Mouse (Mus musculus) olfactory bulb, adult 2 months (tissue): Measurements from ENCODE around the gene Slu7. TPM values are rescaled to one million over a fixed set of nuclear protein-coding genes. Genes with fewer than 3 reads are reported as not detected.

Source experiments
- H3K27ac ChIP-seq: fragments of 200-500 bp; 2 replicates; pipeline ENCODE4 v1.5.1; 2012; ENCODE audit warnings: low read depth, low read length; ENCODE audit not compliant: insufficient read depth
- H3K4me1 ChIP-seq: fragments of 200-500 bp; 2 replicates; pipeline ENCODE4 v1.6.1; 2012; ENCODE audit warnings: low read length; ENCODE audit not compliant: control insufficient read depth, insufficient read depth
- H3K4me3 ChIP-seq: fragments of 200-500 bp; 2 replicates; pipeline ENCODE4 v1.5.1; 2012; ENCODE audit warnings: mild to moderate bottlenecking, low read depth, low read length, moderate library complexity; ENCODE audit not compliant: insufficient read depth
- CTCF ChIP-seq: fragments of 200-500 bp; IDR thresholded peaks from 2 replicates; pipeline ENCODE4 v1.5.1; 2012; ENCODE audit warnings: low read depth, mild to moderate bottlenecking, low read length, moderate library complexity; ENCODE audit not compliant: insufficient read depth
- POLR2A ChIP-seq: fragments of 200-500 bp; IDR thresholded peaks from 2 replicates; pipeline ENCODE4 v1.6.1; 2012; ENCODE audit warnings: mild to moderate bottlenecking, low read depth, low read length, moderate library complexity; ENCODE audit not compliant: insufficient read depth
- WGBS: fragments of 180-500 bp; shearing (Covaris S2); methylation state at CpG from one replicate; pipeline ENCODE4 v1.1.7; 2018; 5-methylcytosine and 5-hydroxymethylcytosine counted together
- polyA plus RNA-seq: library from polyadenylated mRNA; stranded (reverse); fragments of >200 nt; gene quantifications from 2 replicates; pipeline ENCODE4 v1.2.4, GENCODE M21; 2012; ENCODE audit warnings: low replicate concordance; ENCODE audit not compliant: missing spikeins, insufficient read depth, insufficient read length

Slu7 gene
- polyA plus RNA-seq, 1 experiment: not detected

- WGBS: 24% methylated on average over 14 of the region's 14 CpGs
- TF ChIP-seq CTCF (0 out of 2 replicates have a peak, but pooled peaks have one; percentile 23), POLR2A (no peak)
- Histone ChIP-seq H3K4me1 (no peaks in the 10 kb centered on the region), H3K4me3 (no peak overlapping the region), H3K27ac (no peak overlapping the region)
These were observed 20.6 kb upstream of the Slu7 start for GRCm38 (mm10) chr11:43412771-43413451.

GRCm38 (mm10) chr11:43417201-43417600 lies 16.3 kb upstream of the Slu7 start:
- WGBS: 58% methylated on average over 7 of the region's 7 CpGs
- TF ChIP-seq POLR2A (no peak), CTCF (no peak)
- Histone ChIP-seq H3K4me1 (no peaks in the 10 kb centered on the region), H3K4me3 (no peak overlapping the region), H3K27ac (no peak overlapping the region)

GRCm38 (mm10) chr11:43424386-43424785 lies 9.2 kb upstream of the Slu7 start:
- Histone ChIP-seq H3K4me1 (peaks cover 3% of the 10 kb centered on the region; the same call in 1 of the 2 replicates), H3K27ac (no peak overlapping the region), H3K4me3 (no peak overlapping the region)
- TF ChIP-seq CTCF (no peak), POLR2A (no peak)
- 77% methylated on average over 5 of the region's 5 CpGs for WGBS

- no peak overlapping the region for H3K27ac ChIP-seq
- peaks cover 3% of the 10 kb centered on the region; the same call in 1 of the 2 replicates for H3K4me1 ChIP-seq
- WGBS: 92% methylated on average over 9 of the region's 9 CpGs
- peak overlapping the region; percentile 7; the same call in 1 of the 2 replicates for H3K4me3 ChIP-seq
- TF ChIP-seq CTCF (no peak), POLR2A (no peak)
These were observed 8.3 kb upstream of the Slu7 start for GRCm38 (mm10) chr11:43425166-43425709.

GRCm38 (mm10) chr11:43425824-43426413 lies 7.6 kb upstream of the Slu7 start, which contains the start of gene Pttg1:
Gene Pttg1 (minus strand): TSS chr11:43426251.
- Histone ChIP-seq H3K4me1 (peaks cover 3% of the 10 kb centered on the region; the same call in 1 of the 2 replicates), H3K27ac (peak within 1 kb of the TSS; percentile 52), H3K4me3 (peak within 1 kb of the TSS; percentile 66)
- WGBS: 3% methylated on average over 27 of the region's 27 CpGs
- peak; percentile 51 for TF ChIP-seq POLR2A
- no peak for TF ChIP-seq CTCF

- peak overlapping the region; percentile 66; the same call in 1 of the 2 replicates for H3K4me3 ChIP-seq
- H3K4me1 ChIP-seq: peaks cover 3% of the 10 kb centered on the region; the same call in 1 of the 2 replicates
- TF ChIP-seq POLR2A: no peak
- TF ChIP-seq CTCF: no peak
- peak overlapping the region; percentile 52 for H3K27ac ChIP-seq
- WGBS: 16% methylated on average over 7 of the region's 7 CpGs
These were observed 7.1 kb upstream of the Slu7 start for GRCm38 (mm10) chr11:43426414-43426884.

GRCm38 (mm10) chr11:43434024-43434407 lies 472 bp downstream of the Slu7 start:
- TF ChIP-seq CTCF: no peak
- TF ChIP-seq POLR2A: no peak
- H3K4me3 ChIP-seq: peak overlapping the region; percentile 63
- no peaks in the 10 kb centered on the region for H3K4me1 ChIP-seq
- H3K27ac ChIP-seq: no peak overlapping the region
- 3% methylated on average over 9 of the region's 9 CpGs for WGBS

GRCm38 (mm10) chr11:43441121-43441520 lies 7.6 kb downstream of the Slu7 start:
- Histone ChIP-seq H3K4me1 (no peaks in the 10 kb centered on the region), H3K27ac (no peak overlapping the region), H3K4me3 (no peak overlapping the region)
- WGBS: 93% methylated on average over 10 of the region's 10 CpGs
- no peak for TF ChIP-seq CTCF
- TF ChIP-seq POLR2A: no peak

- WGBS: 96% methylated on average over 13 of the region's 13 CpGs
- TF ChIP-seq CTCF: no peak
- TF ChIP-seq POLR2A: no peak
- no peak overlapping the region for H3K27ac ChIP-seq
- no peak overlapping the region for H3K4me3 ChIP-seq
- no peaks in the 10 kb centered on the region for H3K4me1 ChIP-seq
These were observed 9.6 kb downstream of the Slu7 start for GRCm38 (mm10) chr11:43443183-43443582.

GRCm38 (mm10) chr11:43449916-43450315 lies 16.4 kb downstream of the Slu7 start:
- TF ChIP-seq POLR2A (no peak), CTCF (no peak)
- Histone ChIP-seq H3K27ac (no peak overlapping the region), H3K4me3 (no peak overlapping the region), H3K4me1 (no peaks in the 10 kb centered on the region)
- WGBS: 84% methylated on average over 2 of the region's 2 CpGs
